Mouse (Mus musculus): ENCODE results near the gene Enox1. TPM values are rescaled to one million over a fixed set of nuclear protein-coding genes. Genes with fewer than 3 reads are reported as not detected.

Enox1 gene
- polyA plus RNA-seq, 1 experiment from 2014 or later = 6.6 TPM

DNA sequence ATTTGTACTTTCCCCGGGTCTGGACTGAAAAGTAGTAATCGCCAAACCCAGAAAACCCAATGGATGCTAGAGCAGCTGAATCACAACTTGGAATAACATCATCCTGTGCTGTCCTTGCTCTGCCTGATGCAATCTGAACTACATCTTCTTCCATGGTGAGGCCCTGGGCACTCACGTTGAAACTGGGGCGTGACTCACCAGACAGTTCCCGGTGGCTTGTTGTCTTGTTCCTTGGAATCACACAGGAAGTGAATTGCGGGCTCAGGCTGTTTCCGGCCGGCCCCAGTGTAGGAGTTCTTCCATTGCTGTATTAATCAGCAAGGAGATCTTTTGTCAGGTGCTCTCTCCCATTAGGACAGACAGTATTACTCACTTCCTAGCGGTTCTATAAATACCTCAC, 266.6 kb downstream of the Enox1 start:
- H3K9me3 ChIP-seq (replicated peaks; ENCODE audit: low read length) = no peaks in the 10 kb centered on the region
- H3K27me3 ChIP-seq (ENCODE audit: insufficient read depth, low read length) = no peaks in the 10 kb centered on the region
- ATAC-seq (replicated peaks; ENCODE audit: low FRiP score, low read depth) (no peak), DNase-seq (ENCODE audit: low spot score) (no peak)
- no peak for TF ChIP-seq CTCF (IDR thresholded peaks at IDR 0.05; ENCODE audit: low read depth)
- no peak overlapping the region for H3K4me2 ChIP-seq (ENCODE audit: low read length)
- H3K27ac ChIP-seq = no peak overlapping the region
- H3K4me3 ChIP-seq (replicated peaks; ENCODE audit: low read depth, low read length) = no peak overlapping the region
- H3K36me3 ChIP-seq (ENCODE audit: insufficient read depth, low read length) = no peaks in the 10 kb centered on the region
- WGBS = 69% methylated on average over 9 of the region's 9 CpGs
- no peak overlapping the region for H3K9ac ChIP-seq (ENCODE audit: low read depth, low read length)
- no peaks in the 10 kb centered on the region for H3K4me1 ChIP-seq (replicated peaks; ENCODE audit: insufficient read depth, low read length)

DNA sequence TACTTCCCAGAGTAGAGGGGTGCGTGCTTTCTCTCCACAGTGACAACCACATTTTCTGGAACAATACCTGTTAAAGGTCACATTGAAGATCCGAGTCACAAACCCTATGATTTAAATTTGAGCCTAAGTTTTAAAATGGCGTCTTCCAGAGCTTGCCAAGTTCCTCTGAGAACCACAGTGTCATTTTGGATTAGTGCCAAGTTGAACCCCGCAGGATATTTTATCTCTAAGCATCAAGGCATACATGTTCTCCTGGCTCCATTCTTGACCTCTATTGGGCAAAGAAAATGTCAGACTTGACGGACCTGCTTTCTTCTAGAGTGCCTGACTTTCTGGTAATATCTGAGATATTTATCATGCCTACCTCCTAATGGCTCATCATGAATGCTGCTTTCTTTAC, 282.9 kb downstream of the Enox1 start:
- H3K36me3 ChIP-seq (ENCODE audit: insufficient read depth, low read length) = no peaks in the 10 kb centered on the region
- H3K9ac ChIP-seq (ENCODE audit: low read depth, low read length) = no peak overlapping the region
- H3K27me3 ChIP-seq (ENCODE audit: insufficient read depth, low read length) = no peaks in the 10 kb centered on the region
- H3K27ac ChIP-seq = no peak overlapping the region
- no peak overlapping the region for H3K4me3 ChIP-seq (replicated peaks; ENCODE audit: low read depth, low read length)
- no peaks in the 10 kb centered on the region for H3K4me1 ChIP-seq (replicated peaks; ENCODE audit: insufficient read depth, low read length)
- H3K9me3 ChIP-seq (replicated peaks; ENCODE audit: low read length) = no peaks in the 10 kb centered on the region
- no peak for TF ChIP-seq CTCF (IDR thresholded peaks at IDR 0.05; ENCODE audit: low read depth)
- DNase-seq (ENCODE audit: low spot score) (no peak), ATAC-seq (replicated peaks; ENCODE audit: low FRiP score, low read depth) (no peak)
- WGBS = 72% methylated on average over 5 of the region's 5 CpGs
- no peak overlapping the region for H3K4me2 ChIP-seq (ENCODE audit: low read length)

DNA sequence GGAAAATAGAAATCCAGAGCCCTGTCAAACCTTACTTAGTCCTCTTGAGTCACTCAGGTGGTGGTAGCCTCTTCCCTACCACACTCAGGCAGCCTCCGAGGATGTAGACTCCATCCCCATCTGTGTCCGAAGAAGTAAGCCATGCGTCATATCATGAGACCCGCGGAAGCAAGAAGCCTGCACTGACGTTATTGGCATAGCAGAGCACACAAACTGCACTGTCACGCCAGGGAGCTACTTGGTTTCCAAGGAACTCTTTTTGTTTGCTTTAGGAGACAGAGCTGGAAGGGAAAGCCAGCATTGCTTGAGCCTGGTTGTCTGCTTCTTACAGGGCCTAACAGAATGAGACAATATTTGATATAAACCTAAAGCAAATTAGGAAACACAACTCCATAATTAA, 284.2 kb downstream of the Enox1 start:
- ATAC-seq (replicated peaks; ENCODE audit: low FRiP score, low read depth) (no peak), DNase-seq (ENCODE audit: low spot score) (no peak)
- WGBS = 85% methylated on average over 7 of the region's 7 CpGs
- no peak overlapping the region for H3K4me2 ChIP-seq (ENCODE audit: low read length)
- H3K4me1 ChIP-seq (replicated peaks; ENCODE audit: insufficient read depth, low read length) = no peaks in the 10 kb centered on the region
- H3K9ac ChIP-seq (ENCODE audit: low read depth, low read length) = no peak overlapping the region
- H3K4me3 ChIP-seq (replicated peaks; ENCODE audit: low read depth, low read length) = no peak overlapping the region
- no peaks in the 10 kb centered on the region for H3K36me3 ChIP-seq (ENCODE audit: insufficient read depth, low read length)
- no peaks in the 10 kb centered on the region for H3K27me3 ChIP-seq (ENCODE audit: insufficient read depth, low read length)
- H3K9me3 ChIP-seq (replicated peaks; ENCODE audit: low read length) = no peaks in the 10 kb centered on the region
- no peak overlapping the region for H3K27ac ChIP-seq
- TF ChIP-seq CTCF (IDR thresholded peaks at IDR 0.05; ENCODE audit: low read depth) = no peak

DNA sequence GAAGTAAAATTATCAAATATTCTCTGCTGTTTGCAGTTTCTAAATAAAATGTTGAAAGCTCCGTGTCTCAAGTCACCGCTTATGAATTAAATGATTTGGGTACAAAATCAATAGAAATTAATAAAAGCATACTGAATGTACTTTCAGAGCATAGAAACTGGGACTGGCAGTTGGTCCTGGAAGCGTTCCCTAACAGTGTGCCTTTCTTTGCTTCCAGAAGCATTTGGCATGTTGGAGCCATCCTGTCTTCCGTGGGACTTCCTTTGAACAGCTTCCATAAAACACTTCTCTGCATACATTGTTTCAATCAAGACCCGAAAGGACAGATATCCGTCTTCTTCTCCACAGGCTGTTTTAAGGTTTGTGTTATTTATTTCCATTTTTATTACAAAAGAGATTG, 285.0 kb downstream of the Enox1 start:
- 85% methylated on average over 6 of the region's 6 CpGs for WGBS

DNA sequence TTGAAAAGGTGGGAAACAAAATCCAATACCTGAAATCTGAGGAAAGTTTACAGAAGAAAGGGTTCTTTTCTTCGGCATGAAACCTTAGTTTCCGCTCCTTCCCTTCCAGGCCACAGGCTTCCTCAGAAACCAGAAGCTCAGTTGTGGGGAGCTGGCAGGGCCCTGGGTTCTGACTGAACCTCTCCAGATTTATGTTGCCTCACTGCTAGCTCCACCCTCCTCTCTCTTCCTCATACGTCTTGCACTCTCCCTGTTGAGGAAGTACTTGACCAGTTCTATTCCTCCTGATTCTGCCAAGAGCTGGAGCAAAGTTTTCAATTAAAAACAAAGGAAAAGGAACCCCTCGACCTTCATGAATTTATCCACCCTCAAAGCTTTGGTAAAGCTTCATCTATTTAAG, 291.4 kb downstream of the Enox1 start:
- no peaks in the 10 kb centered on the region for H3K27me3 ChIP-seq (ENCODE audit: insufficient read depth, low read length)
- no peaks in the 10 kb centered on the region for H3K9me3 ChIP-seq (replicated peaks; ENCODE audit: low read length)
- no peak for DNase-seq (ENCODE audit: low spot score)
- WGBS = 67% methylated on average over 4 of the region's 4 CpGs
- no peak overlapping the region for H3K9ac ChIP-seq (ENCODE audit: low read depth, low read length)
- H3K4me2 ChIP-seq (ENCODE audit: low read length) = no peak overlapping the region
- H3K36me3 ChIP-seq (ENCODE audit: insufficient read depth, low read length) = no peaks in the 10 kb centered on the region
- H3K4me3 ChIP-seq (replicated peaks; ENCODE audit: low read depth, low read length) = no peak overlapping the region
- no peaks in the 10 kb centered on the region for H3K4me1 ChIP-seq (replicated peaks; ENCODE audit: insufficient read depth, low read length)
- TF ChIP-seq CTCF (IDR thresholded peaks at IDR 0.05; ENCODE audit: low read depth) = no peak
- H3K27ac ChIP-seq = no peak overlapping the region
- ATAC-seq (replicated peaks; ENCODE audit: low FRiP score, low read depth) = no peak

More for the DNA sequence above, 285.0 kb downstream of the Enox1 start:
- no peak overlapping the region for H3K9ac ChIP-seq (ENCODE audit: low read depth, low read length)
- TF ChIP-seq CTCF (IDR thresholded peaks at IDR 0.05; ENCODE audit: low read depth) = no peak
- no peak overlapping the region for H3K4me3 ChIP-seq (replicated peaks; ENCODE audit: low read depth, low read length)
- no peak for ATAC-seq (replicated peaks; ENCODE audit: low FRiP score, low read depth)
- H3K36me3 ChIP-seq (ENCODE audit: insufficient read depth, low read length) = no peaks in the 10 kb centered on the region
- no peak overlapping the region for H3K4me2 ChIP-seq (ENCODE audit: low read length)
- no peaks in the 10 kb centered on the region for H3K27me3 ChIP-seq (ENCODE audit: insufficient read depth, low read length)
- H3K4me1 ChIP-seq (replicated peaks; ENCODE audit: insufficient read depth, low read length) = no peaks in the 10 kb centered on the region
- no peak overlapping the region for H3K27ac ChIP-seq
- no peaks in the 10 kb centered on the region for H3K9me3 ChIP-seq (replicated peaks; ENCODE audit: low read length)
- no peak for DNase-seq (ENCODE audit: low spot score)

DNA sequence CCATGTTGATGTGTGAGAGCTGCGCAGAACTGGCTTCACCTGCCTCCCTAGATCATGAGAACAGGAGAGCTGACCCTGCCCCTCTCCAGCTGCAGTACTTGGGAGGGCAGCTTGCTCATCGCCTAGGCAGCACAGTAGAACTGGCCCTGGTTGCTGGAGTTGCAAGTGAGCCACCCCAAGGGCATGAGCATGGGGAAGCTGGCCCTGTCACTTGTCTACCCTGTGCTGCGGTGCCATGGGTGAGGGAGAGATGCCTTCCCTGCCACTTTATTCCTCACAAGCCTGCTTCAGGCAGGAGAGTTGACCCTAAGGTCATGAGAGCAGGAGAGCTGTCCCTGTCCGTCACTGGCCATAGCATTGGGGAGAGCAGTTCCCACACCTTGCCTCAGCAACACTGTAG, 295.4 kb downstream of the Enox1 start:
- no peak for TF ChIP-seq CTCF (IDR thresholded peaks at IDR 0.05; ENCODE audit: low read depth)
- DNase-seq (ENCODE audit: low spot score) (no peak), ATAC-seq (replicated peaks; ENCODE audit: low FRiP score, low read depth) (no peak)
- Histone ChIP-seq H3K9me3 (replicated peaks; ENCODE audit: low read length) (no peaks in the 10 kb centered on the region), H3K4me2 (ENCODE audit: low read length) (no peak overlapping the region), H3K27ac (no peak overlapping the region), H3K4me3 (replicated peaks; ENCODE audit: low read depth, low read length) (no peak overlapping the region), H3K9ac (ENCODE audit: low read depth, low read length) (no peak overlapping the region), H3K36me3 (ENCODE audit: insufficient read depth, low read length) (no peaks in the 10 kb centered on the region), H3K4me1 (replicated peaks; ENCODE audit: insufficient read depth, low read length) (no peaks in the 10 kb centered on the region), H3K27me3 (ENCODE audit: insufficient read depth, low read length) (no peaks in the 10 kb centered on the region)
- WGBS = 83% methylated on average over 4 of the region's 4 CpGs

DNA sequence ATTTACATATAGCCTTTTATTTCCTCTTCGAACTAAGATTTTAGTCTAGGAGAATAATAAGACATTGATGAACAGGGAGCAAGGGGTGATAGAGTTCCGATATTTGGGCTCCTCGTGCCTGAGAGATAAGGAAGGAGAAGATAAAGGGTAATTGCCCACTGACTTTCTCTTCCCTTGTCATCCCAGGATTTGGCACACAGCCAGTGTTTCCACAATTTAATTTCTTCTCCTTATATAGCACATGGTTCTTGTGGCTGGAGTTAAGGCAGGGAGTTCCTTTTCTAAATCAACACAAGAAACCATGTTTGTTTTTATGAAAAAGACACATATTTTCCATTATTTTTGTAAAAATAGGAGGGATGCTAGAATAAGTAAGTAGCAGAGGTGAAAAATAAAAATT, 299.5 kb downstream of the Enox1 start:
- Histone ChIP-seq H3K9me3 (replicated peaks; ENCODE audit: low read length) (no peaks in the 10 kb centered on the region), H3K27me3 (ENCODE audit: insufficient read depth, low read length) (no peaks in the 10 kb centered on the region), H3K4me3 (replicated peaks; ENCODE audit: low read depth, low read length) (no peak overlapping the region), H3K27ac (no peak overlapping the region), H3K36me3 (ENCODE audit: insufficient read depth, low read length) (no peaks in the 10 kb centered on the region), H3K9ac (ENCODE audit: low read depth, low read length) (no peak overlapping the region), H3K4me2 (ENCODE audit: low read length) (no peak overlapping the region), H3K4me1 (replicated peaks; ENCODE audit: insufficient read depth, low read length) (0 out of 2 replicates have a peak, but pooled peaks cover 3% of the 10 kb centered on the region)
- DNase-seq (ENCODE audit: low spot score) (no peak), ATAC-seq (replicated peaks; ENCODE audit: low FRiP score, low read depth) (no peak)
- WGBS = 61% methylated on average over 3 of the region's 3 CpGs
- TF ChIP-seq CTCF (IDR thresholded peaks at IDR 0.05; ENCODE audit: low read depth) = no peak

Measured in kidney, postnatal 0 days (tissue).